Mouse (Mus musculus) ES-E14 (cell line): ENCODE measurements around the gene 5730522E02Rik.

ENCODE experiments used
- CHD2 ChIP-seq: IDR thresholded peaks from 2 replicates; pipeline ENCODE4 v1.6.1; 2014; ENCODE audit warnings: mild to moderate bottlenecking, low read depth, low read length, inconsistent platforms
- MAFK ChIP-seq: IDR thresholded peaks from 2 replicates; pipeline ENCODE4 v1.6.1; 2014; ENCODE audit warnings: mild to moderate bottlenecking, low read depth, low read length, inconsistent platforms; ENCODE audit not compliant: insufficient read depth
- ZC3H11A ChIP-seq: IDR thresholded peaks from 2 replicates; pipeline ENCODE4 v1.6.1; 2012; ENCODE audit warnings: low read depth, mild to moderate bottlenecking, inconsistent platforms, low read length, borderline replicate concordance

GRCm38 (mm10) chr11:26073638-26074294, 136.8 kb downstream of the 5730522E02Rik start:
- TF ChIP-seq MAFK, result no peak
- TF ChIP-seq CHD2, result no peak
- TF ChIP-seq ZC3H11A, result peak; percentile 77; the same call in 1 of the 2 replicates
